Mouse (Mus musculus): ENCODE data around the gene Kcne4. TPM values are rescaled to one million over a fixed set of nuclear protein-coding genes. Genes with fewer than 3 reads are reported as not detected.

Gene Kcne4
- polyA plus RNA-seq, 1 experiment from 2014 or later, result 10.9 TPM

GRCm38 (mm10) chr1:78853094-78853445 lies 36.5 kb downstream of the Kcne4 start:
- Histone ChIP-seq H3K4me1 (ENCODE audit: insufficient read depth) (no peaks in the 10 kb centered on the region), H3K9ac (no peak overlapping the region), H3K27ac (ENCODE audit: low read depth) (no peak overlapping the region), H3K9me3 (ENCODE audit: low read depth, low read length) (no peaks in the 10 kb centered on the region), H3K27me3 (ENCODE audit: insufficient read depth, low read length) (no peaks in the 10 kb centered on the region), H3K36me3 (ENCODE audit: insufficient read depth) (no peaks in the 10 kb centered on the region), H3K4me2 (no peak overlapping the region), H3K4me3 (ENCODE audit: low read depth, low read length) (no peak overlapping the region)
- ATAC-seq (ENCODE audit: insufficient read depth), result no peak
- WGBS, result 83% methylated on average over 3 of the region's 3 CpGs
- TF ChIP-seq CTCF (IDR thresholded peaks at IDR 0.05; ENCODE audit: low read depth), result no peak
- no peak for DNase-seq

GRCm38 (mm10) chr1:78854306-78854705 lies 37.7 kb downstream of the Kcne4 start:
- Histone ChIP-seq H3K27ac (ENCODE audit: low read depth) (no peak overlapping the region), H3K4me3 (ENCODE audit: low read depth, low read length) (no peak overlapping the region), H3K4me2 (no peak overlapping the region), H3K4me1 (ENCODE audit: insufficient read depth) (no peaks in the 10 kb centered on the region), H3K9me3 (ENCODE audit: low read depth, low read length) (no peaks in the 10 kb centered on the region), H3K27me3 (ENCODE audit: insufficient read depth, low read length) (no peaks in the 10 kb centered on the region), H3K36me3 (ENCODE audit: insufficient read depth) (no peaks in the 10 kb centered on the region), H3K9ac (no peak overlapping the region)
- no peak for TF ChIP-seq CTCF (IDR thresholded peaks at IDR 0.05; ENCODE audit: low read depth)
- DNase-seq (no peak), ATAC-seq (ENCODE audit: insufficient read depth) (no peak)
- WGBS, result 16% methylated on average over 1 of the region's 1 CpGs

DNA sequence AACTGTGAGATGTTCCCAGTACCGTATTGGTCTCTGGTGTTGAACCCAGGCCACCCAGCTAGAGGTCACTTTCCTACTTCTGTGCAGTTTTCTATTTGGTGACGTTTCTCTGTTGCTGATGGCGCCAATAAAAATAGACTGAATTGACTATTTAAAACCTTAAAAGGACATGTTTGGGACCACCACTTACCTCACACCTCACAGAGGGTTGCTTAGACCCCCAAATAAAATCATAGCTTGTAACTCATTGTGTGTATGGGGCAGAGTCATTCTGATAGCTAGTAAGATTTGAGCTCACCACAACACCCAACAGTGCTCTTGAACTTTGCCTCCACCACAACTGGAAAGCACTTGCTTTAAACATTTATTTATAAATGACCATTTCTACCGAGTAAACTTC lies 43.0 kb downstream of the Kcne4 start:
- Histone ChIP-seq H3K9ac (no peak overlapping the region), H3K27ac (ENCODE audit: low read depth) (peak overlapping the region; percentile 55; the same call in 1 of the 2 replicates), H3K4me2 (no peak overlapping the region), H3K4me1 (ENCODE audit: insufficient read depth) (peaks cover 6% of the 10 kb centered on the region; the same call in 1 of the 2 replicates), H3K27me3 (ENCODE audit: insufficient read depth, low read length) (no peaks in the 10 kb centered on the region), H3K4me3 (ENCODE audit: low read depth, low read length) (no peak overlapping the region), H3K36me3 (ENCODE audit: insufficient read depth) (no peaks in the 10 kb centered on the region), H3K9me3 (ENCODE audit: low read depth, low read length) (no peaks in the 10 kb centered on the region)
- no peak for TF ChIP-seq CTCF (IDR thresholded peaks at IDR 0.05; ENCODE audit: low read depth)
- no peak for DNase-seq
- WGBS, result 50% methylated on average over 4 of the region's 4 CpGs
- peak; percentile 28; the same call in 1 of the 2 replicates for ATAC-seq (ENCODE audit: insufficient read depth)

GRCm38 (mm10) chr1:78860056-78860455 lies 43.5 kb downstream of the Kcne4 start:
- H3K27ac ChIP-seq (ENCODE audit: low read depth), result peak overlapping the region; percentile 55; the same call in 1 of the 2 replicates
- H3K9me3 ChIP-seq (ENCODE audit: low read depth, low read length), result no peaks in the 10 kb centered on the region
- no peak for TF ChIP-seq CTCF (IDR thresholded peaks at IDR 0.05; ENCODE audit: low read depth)
- DNase-seq, result peak; percentile 75
- peak; percentile 93 for ATAC-seq (ENCODE audit: insufficient read depth)
- peaks cover 6% of the 10 kb centered on the region; the same call in 1 of the 2 replicates for H3K4me1 ChIP-seq (ENCODE audit: insufficient read depth)
- H3K36me3 ChIP-seq (ENCODE audit: insufficient read depth), result no peaks in the 10 kb centered on the region
- H3K4me3 ChIP-seq (ENCODE audit: low read depth, low read length), result no peak overlapping the region
- no peaks in the 10 kb centered on the region for H3K27me3 ChIP-seq (ENCODE audit: insufficient read depth, low read length)
- WGBS, result 43% methylated on average over 7 of the region's 7 CpGs
- peak overlapping the region; percentile 19; the same call in 1 of the 2 replicates for H3K4me2 ChIP-seq
- H3K9ac ChIP-seq, result no peak overlapping the region

GRCm38 (mm10) chr1:78862281-78862680 lies 45.7 kb downstream of the Kcne4 start:
- TF ChIP-seq CTCF (IDR thresholded peaks at IDR 0.05; ENCODE audit: low read depth), result no peak
- Histone ChIP-seq H3K4me1 (ENCODE audit: insufficient read depth) (peaks cover 6% of the 10 kb centered on the region; the same call in 1 of the 2 replicates), H3K4me3 (ENCODE audit: low read depth, low read length) (no peak overlapping the region), H3K27ac (ENCODE audit: low read depth) (no peak overlapping the region), H3K27me3 (ENCODE audit: insufficient read depth, low read length) (no peaks in the 10 kb centered on the region), H3K36me3 (ENCODE audit: insufficient read depth) (no peaks in the 10 kb centered on the region), H3K9ac (no peak overlapping the region), H3K4me2 (no peak overlapping the region), H3K9me3 (ENCODE audit: low read depth, low read length) (no peaks in the 10 kb centered on the region)
- 67% methylated on average over 1 of the region's 1 CpGs for WGBS
- ATAC-seq (ENCODE audit: insufficient read depth), result no peak
- DNase-seq, result no peak

DNA sequence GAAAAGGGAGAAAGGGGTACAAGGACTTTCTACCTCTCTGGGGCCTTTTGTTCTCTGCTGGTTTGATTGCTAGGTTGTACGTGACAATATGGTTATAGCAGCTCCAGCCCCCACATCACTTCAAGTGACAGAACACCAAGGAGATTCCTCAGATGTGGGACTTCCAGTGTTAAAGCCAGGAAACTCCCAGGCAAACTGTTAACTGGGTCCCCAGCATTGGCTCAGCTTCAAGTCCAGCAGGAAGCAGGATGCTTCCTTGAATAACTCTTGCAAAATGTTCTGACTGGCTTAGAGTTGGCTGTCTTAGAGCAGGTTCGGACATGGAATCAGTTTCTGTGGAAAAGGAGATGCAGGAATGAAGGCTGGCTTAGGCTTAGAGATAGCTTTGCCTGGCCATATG lies 47.3 kb downstream of the Kcne4 start:
- DNase-seq (peak; percentile 66), ATAC-seq (ENCODE audit: insufficient read depth) (0 out of 2 replicates have a peak, but pooled peaks have one; percentile 25)
- Histone ChIP-seq H3K9ac (no peak overlapping the region), H3K36me3 (ENCODE audit: insufficient read depth) (no peaks in the 10 kb centered on the region), H3K4me1 (ENCODE audit: insufficient read depth) (peaks cover 6% of the 10 kb centered on the region; the same call in 1 of the 2 replicates), H3K27me3 (ENCODE audit: insufficient read depth, low read length) (no peaks in the 10 kb centered on the region), H3K27ac (ENCODE audit: low read depth) (no peak overlapping the region), H3K4me3 (ENCODE audit: low read depth, low read length) (no peak overlapping the region), H3K9me3 (ENCODE audit: low read depth, low read length) (no peaks in the 10 kb centered on the region), H3K4me2 (no peak overlapping the region)
- 52% methylated on average over 2 of the region's 2 CpGs for WGBS
- TF ChIP-seq CTCF (IDR thresholded peaks at IDR 0.05; ENCODE audit: low read depth), result no peak

GRCm38 (mm10) chr1:78864351-78864750 lies 47.8 kb downstream of the Kcne4 start:
- Histone ChIP-seq H3K27ac (ENCODE audit: low read depth) (peak overlapping the region; percentile 42; the same call in 1 of the 2 replicates), H3K9ac (no peak overlapping the region), H3K4me1 (ENCODE audit: insufficient read depth) (peaks cover 6% of the 10 kb centered on the region; the same call in 1 of the 2 replicates), H3K27me3 (ENCODE audit: insufficient read depth, low read length) (no peaks in the 10 kb centered on the region), H3K4me3 (ENCODE audit: low read depth, low read length) (no peak overlapping the region), H3K4me2 (no peak overlapping the region), H3K36me3 (ENCODE audit: insufficient read depth) (no peaks in the 10 kb centered on the region), H3K9me3 (ENCODE audit: low read depth, low read length) (no peaks in the 10 kb centered on the region)
- DNase-seq (no peak), ATAC-seq (ENCODE audit: insufficient read depth) (no peak)
- no peak for TF ChIP-seq CTCF (IDR thresholded peaks at IDR 0.05; ENCODE audit: low read depth)
- WGBS, result 55% methylated on average over 6 of the region's 6 CpGs

Measured in lung, embryonic 14.5 days (tissue).